Mouse (Mus musculus) cortical plate, adult 2 months (tissue): Measurements from ENCODE around the gene Abcg2. TPM values are rescaled to one million over a fixed set of nuclear protein-coding genes. Genes with fewer than 3 reads are reported as not detected.

Source experiments
- H3K27ac ChIP-seq: fragments of 200-500 bp; 2 replicates; pipeline ENCODE4 v1.5.1; 2012; ENCODE audit warnings: low read length, control low read depth, inconsistent platforms; ENCODE audit not compliant: insufficient read depth
- H3K4me1 ChIP-seq: fragments of 200-500 bp; 2 replicates; pipeline ENCODE4 v1.6.1; 2011; ENCODE audit warnings: low read length; ENCODE audit not compliant: control insufficient read depth, insufficient read depth
- H3K4me3 ChIP-seq: fragments of 200-500 bp; 2 replicates; pipeline ENCODE4 v1.5.1; 2011; ENCODE audit warnings: mild to moderate bottlenecking, low read length, control low read depth; ENCODE audit not compliant: insufficient read depth
- CTCF ChIP-seq: fragments of 200-500 bp; IDR thresholded peaks from 2 replicates; pipeline ENCODE4 v1.5.1; 2011; ENCODE audit warnings: mild to moderate bottlenecking, control low read depth, low read length; ENCODE audit not compliant: insufficient read depth; ENCODE audit errors: extremely low read depth
- POLR2A ChIP-seq: fragments of 200-500 bp; IDR thresholded peaks from 2 replicates; pipeline ENCODE4 v1.6.1; 2011; ENCODE audit warnings: mild to moderate bottlenecking, low read length, control low read depth; ENCODE audit not compliant: insufficient read depth; ENCODE audit errors: extremely low read depth
- polyA plus RNA-seq: library from polyadenylated mRNA; depleted of rRNA; stranded (reverse); fragments of >200 nt; gene quantifications from 2 replicates; pipeline ENCODE4 v1.2.3, GENCODE M21; 2012; rRNA removed

Gene Abcg2
- polyA plus RNA-seq, 1 experiment: 20.8 TPM

- H3K4me3 ChIP-seq: no peak overlapping the region
- H3K4me1 ChIP-seq: no peaks in the 10 kb centered on the region
- no peak for TF ChIP-seq POLR2A
- no peak for TF ChIP-seq CTCF
- no peak overlapping the region for H3K27ac ChIP-seq
Observed at GRCm38 (mm10) chr6:58694765-58695164, 110.4 kb downstream of the Abcg2 start.

GRCm38 (mm10) chr6:58710369-58710768 is 126.0 kb downstream of the Abcg2 start:
- Histone ChIP-seq H3K4me3 (no peak overlapping the region), H3K4me1 (no peaks in the 10 kb centered on the region), H3K27ac (no peak overlapping the region)
- TF ChIP-seq POLR2A (no peak), CTCF (no peak)

GRCm38 (mm10) chr6:58711909-58712308 is 127.6 kb downstream of the Abcg2 start:
- no peak overlapping the region for H3K4me3 ChIP-seq
- H3K27ac ChIP-seq: no peak overlapping the region
- TF ChIP-seq CTCF: no peak
- no peak for TF ChIP-seq POLR2A
- H3K4me1 ChIP-seq: no peaks in the 10 kb centered on the region

- no peak for TF ChIP-seq POLR2A
- H3K4me1 ChIP-seq: no peaks in the 10 kb centered on the region
Observed at GRCm38 (mm10) chr6:58733851-58734250, 149.5 kb downstream of the Abcg2 start.

GRCm38 (mm10) chr6:58735090-58735489 is 150.8 kb downstream of the Abcg2 start:
- TF ChIP-seq POLR2A (no peak), CTCF (no peak)
- H3K4me3 ChIP-seq: no peak overlapping the region
- H3K4me1 ChIP-seq: no peaks in the 10 kb centered on the region
- H3K27ac ChIP-seq: no peak overlapping the region

More at GRCm38 (mm10) chr6:58733851-58734250, 149.5 kb downstream of the Abcg2 start:
- no peak overlapping the region for H3K4me3 ChIP-seq
- H3K27ac ChIP-seq: no peak overlapping the region

Other genes starting within 250 kb of the Abcg2 start
- not detected in 2 replicates for gene Vmn1r30, start 141.1 kb upstream of the Abcg2 start, polyA plus RNA-seq
- gene Vmn1r31, start 109.2 kb upstream of the Abcg2 start, polyA plus RNA-seq: not detected in 2 replicates
- 142 and 155 TPM in 2 replicates for gene Herc3, start 246.9 kb downstream of the Abcg2 start, polyA plus RNA-seq